Mouse (Mus musculus): Measurements from ENCODE around the gene Acad12. TPM values are rescaled to one million over a fixed set of nuclear protein-coding genes. Genes with fewer than 3 reads are reported as not detected.
A peak's percentile ranks its signal among the peaks of the same experiment; 100 is the strongest.

Acad12 gene
- polyA plus RNA-seq, 1 experiment from 2014 or later = 2.0 TPM

DNA sequence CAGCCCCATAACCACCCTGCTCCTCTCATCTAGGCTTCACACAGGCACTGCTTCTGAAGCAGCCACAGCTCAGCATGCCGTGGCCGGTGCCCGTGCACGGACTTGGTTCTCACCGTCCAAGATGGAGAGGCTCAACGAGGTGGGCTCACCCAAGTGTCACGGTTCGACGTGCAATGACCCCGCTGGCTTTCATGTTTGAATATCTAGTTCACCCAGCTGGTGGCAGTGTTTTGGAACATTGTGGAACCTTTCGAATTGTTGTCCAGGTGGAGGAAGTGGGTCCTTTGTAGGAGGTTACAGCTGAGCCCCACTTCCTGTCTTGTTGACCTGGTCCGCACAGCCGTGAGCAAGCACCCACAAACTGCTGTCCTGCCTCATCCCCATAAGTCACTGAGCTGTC is 44.6 kb downstream of the Acad12 start:
- peaks cover 20% of the 10 kb centered on the region for H3K36me3 ChIP-seq (ENCODE audit: control insufficient read depth, insufficient read depth, low read length)
- 91% methylated on average over 13 of the region's 13 CpGs for WGBS
- no peak overlapping the region for H3K9ac ChIP-seq (ENCODE audit: low read depth, low read length)

DNA sequence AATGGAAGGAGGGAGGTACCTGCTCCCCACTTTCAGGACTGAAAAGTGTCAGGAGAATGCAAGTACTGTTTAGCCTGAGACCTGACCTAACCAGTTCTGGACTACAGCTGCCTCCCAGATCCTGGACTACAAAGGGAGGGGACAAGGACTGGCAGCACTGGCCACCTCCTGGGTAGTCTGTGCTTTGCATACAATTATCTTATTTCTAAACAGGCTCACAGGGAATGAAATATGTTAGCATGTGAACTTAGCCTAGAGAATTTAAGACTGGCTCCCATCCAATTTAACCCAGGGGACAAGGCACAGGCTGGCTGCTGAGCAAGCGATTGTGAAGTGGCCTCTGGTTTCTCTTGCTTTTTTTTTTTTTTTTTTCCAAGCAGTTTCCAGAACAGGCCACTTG is 48.0 kb downstream of the Acad12 start:
- Histone ChIP-seq H3K9ac (ENCODE audit: low read depth, low read length) (no peak overlapping the region), H3K36me3 (ENCODE audit: control insufficient read depth, insufficient read depth, low read length) (peaks cover 18% of the 10 kb centered on the region), H3K27me3 (replicated peaks; ENCODE audit: control insufficient read depth, insufficient read depth, low read length) (no peaks in the 10 kb centered on the region), H3K4me3 (ENCODE audit: low read length) (no peak overlapping the region), H3K4me1 (ENCODE audit: control insufficient read depth, insufficient read depth, low read depth, low read length) (no peaks in the 10 kb centered on the region), H3K4me2 (ENCODE audit: low read length) (no peak overlapping the region), H3K9me3 (ENCODE audit: control insufficient read depth, low read length) (no peaks in the 10 kb centered on the region), H3K27ac (ENCODE audit: low read depth, low read length) (no peak overlapping the region)
- ATAC-seq = no peak
- 65% methylated on average over 1 of the region's 1 CpGs for WGBS

More for the DNA sequence above, 44.6 kb downstream of the Acad12 start:
- Histone ChIP-seq H3K9me3 (ENCODE audit: control insufficient read depth, low read length) (no peaks in the 10 kb centered on the region), H3K27me3 (replicated peaks; ENCODE audit: control insufficient read depth, insufficient read depth, low read length) (no peaks in the 10 kb centered on the region), H3K4me2 (ENCODE audit: low read length) (no peak overlapping the region), H3K4me3 (ENCODE audit: low read length) (no peak overlapping the region), H3K27ac (ENCODE audit: low read depth, low read length) (no peak overlapping the region), H3K4me1 (ENCODE audit: control insufficient read depth, insufficient read depth, low read depth, low read length) (no peaks in the 10 kb centered on the region)
- no peak for ATAC-seq

- Histone ChIP-seq H3K4me1 (ENCODE audit: control insufficient read depth, insufficient read depth, low read depth, low read length) (no peaks in the 10 kb centered on the region), H3K36me3 (ENCODE audit: control insufficient read depth, insufficient read depth, low read length) (peaks cover 16% of the 10 kb centered on the region), H3K4me3 (ENCODE audit: low read length) (no peak overlapping the region), H3K9ac (ENCODE audit: low read depth, low read length) (no peak overlapping the region), H3K27me3 (replicated peaks; ENCODE audit: control insufficient read depth, insufficient read depth, low read length) (no peaks in the 10 kb centered on the region), H3K9me3 (ENCODE audit: control insufficient read depth, low read length) (no peaks in the 10 kb centered on the region), H3K27ac (ENCODE audit: low read depth, low read length) (no peak overlapping the region), H3K4me2 (ENCODE audit: low read length) (no peak overlapping the region)
- 81% methylated on average over 8 of the region's 9 CpGs for WGBS
- no peak for ATAC-seq
These were observed 48.8 kb downstream of the Acad12 start for GRCm38 (mm10) chr5:121569881-121570420.

DNA sequence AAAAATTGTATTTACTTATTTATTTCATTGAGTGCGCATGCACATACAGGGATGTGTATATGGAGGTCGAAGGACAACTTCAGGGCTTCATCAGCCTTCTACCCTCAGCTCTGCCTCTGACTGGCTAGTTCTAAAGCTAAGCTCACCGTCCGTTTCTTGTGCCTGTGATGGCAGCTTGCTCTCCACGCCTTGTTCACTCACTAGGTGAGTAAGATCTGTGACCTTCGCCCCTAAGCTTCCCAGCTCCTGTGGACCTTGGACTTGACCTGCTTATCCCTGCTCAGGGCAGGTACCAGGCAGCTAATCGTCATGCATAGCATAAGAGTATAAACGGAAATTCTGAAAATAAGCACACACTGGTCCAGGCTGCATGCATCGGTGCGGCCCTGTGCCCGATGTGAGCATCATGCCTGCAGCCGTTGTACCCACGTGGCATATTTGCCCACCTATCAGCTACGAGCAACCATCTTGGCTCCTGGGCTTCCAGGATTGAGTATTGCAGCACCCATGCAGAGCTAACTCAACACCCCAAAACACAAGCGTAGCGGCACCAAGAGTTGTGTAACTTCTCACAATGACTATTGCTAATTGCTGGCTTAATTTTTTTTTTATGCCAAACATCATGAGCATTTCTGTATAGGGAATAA is 52.6 kb downstream of the Acad12 start:
- 93% methylated on average over 16 of the region's 16 CpGs for WGBS
- Histone ChIP-seq H3K9me3 (ENCODE audit: control insufficient read depth, low read length) (no peaks in the 10 kb centered on the region), H3K36me3 (ENCODE audit: control insufficient read depth, insufficient read depth, low read length) (peaks cover 6% of the 10 kb centered on the region), H3K27me3 (replicated peaks; ENCODE audit: control insufficient read depth, insufficient read depth, low read length) (no peaks in the 10 kb centered on the region), H3K4me2 (ENCODE audit: low read length) (no peak overlapping the region), H3K27ac (ENCODE audit: low read depth, low read length) (no peak overlapping the region), H3K9ac (ENCODE audit: low read depth, low read length) (no peak overlapping the region), H3K4me1 (ENCODE audit: control insufficient read depth, insufficient read depth, low read depth, low read length) (no peaks in the 10 kb centered on the region), H3K4me3 (ENCODE audit: low read length) (no peak overlapping the region)
- ATAC-seq = no peak

DNA sequence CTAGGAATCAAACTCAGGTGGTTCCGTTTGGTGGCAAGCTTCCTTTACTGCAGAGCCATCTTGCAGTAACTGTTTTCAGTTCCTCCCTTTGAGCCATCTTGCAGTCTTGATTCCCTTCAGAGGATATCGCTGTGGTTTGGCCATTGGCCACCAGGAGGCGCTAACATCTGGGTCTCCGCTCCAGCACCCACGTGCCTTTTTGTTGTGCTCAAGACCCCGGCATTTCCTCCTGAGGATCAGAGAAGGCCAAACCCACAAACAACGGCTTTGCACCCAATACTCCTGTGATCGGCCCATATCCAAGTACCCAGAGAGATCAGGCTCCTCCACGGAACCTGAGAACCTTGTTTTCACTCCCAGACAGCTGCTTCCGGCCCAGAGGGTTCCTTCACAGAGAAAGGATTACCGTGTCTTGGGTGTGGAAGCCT is 54.3 kb downstream of the Acad12 start:
- H3K4me2 ChIP-seq (ENCODE audit: low read length) = peak overlapping the region; percentile 33; the same call in 1 of the 2 replicates
- ATAC-seq = no peak
- H3K27me3 ChIP-seq (replicated peaks; ENCODE audit: control insufficient read depth, insufficient read depth, low read length) = no peaks in the 10 kb centered on the region
- 18% methylated on average over 11 of the region's 11 CpGs for WGBS
- H3K36me3 ChIP-seq (ENCODE audit: control insufficient read depth, insufficient read depth, low read length) = peaks cover 3% of the 10 kb centered on the region; the same call in 1 of the 2 replicates
- H3K4me1 ChIP-seq (ENCODE audit: control insufficient read depth, insufficient read depth, low read depth, low read length) = no peaks in the 10 kb centered on the region
- no peak overlapping the region for H3K4me3 ChIP-seq (ENCODE audit: low read length)
- no peak overlapping the region for H3K27ac ChIP-seq (ENCODE audit: low read depth, low read length)
- H3K9ac ChIP-seq (ENCODE audit: low read depth, low read length) = no peak overlapping the region
- no peaks in the 10 kb centered on the region for H3K9me3 ChIP-seq (ENCODE audit: control insufficient read depth, low read length)

DNA sequence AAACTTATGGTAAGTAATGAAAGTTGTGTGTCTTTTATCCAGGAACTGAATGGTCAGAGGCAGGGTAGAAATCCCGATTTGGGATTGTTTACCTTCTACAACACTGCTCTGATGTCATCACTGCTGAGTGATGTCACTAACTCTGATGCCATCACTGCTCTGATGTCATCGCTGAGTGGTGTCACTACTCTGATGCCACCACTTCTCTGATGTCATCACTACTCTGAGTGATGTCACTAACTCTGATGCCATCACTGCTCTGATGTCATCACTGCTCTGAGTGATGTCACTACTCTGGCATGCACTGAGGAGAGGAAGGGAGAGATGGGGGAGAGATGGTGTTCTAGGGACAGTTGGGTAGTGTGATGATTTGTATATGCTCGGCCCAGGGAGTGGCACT is 56.3 kb downstream of the Acad12 start:
- Histone ChIP-seq H3K36me3 (ENCODE audit: control insufficient read depth, insufficient read depth, low read length) (no peaks in the 10 kb centered on the region), H3K9ac (ENCODE audit: low read depth, low read length) (no peak overlapping the region), H3K27me3 (replicated peaks; ENCODE audit: control insufficient read depth, insufficient read depth, low read length) (no peaks in the 10 kb centered on the region), H3K27ac (ENCODE audit: low read depth, low read length) (no peak overlapping the region), H3K4me2 (ENCODE audit: low read length) (no peak overlapping the region), H3K4me3 (ENCODE audit: low read length) (no peak overlapping the region), H3K4me1 (ENCODE audit: control insufficient read depth, insufficient read depth, low read depth, low read length) (no peaks in the 10 kb centered on the region), H3K9me3 (ENCODE audit: control insufficient read depth, low read length) (no peaks in the 10 kb centered on the region)
- WGBS = 88% methylated on average over 3 of the region's 3 CpGs
- no peak for ATAC-seq

GRCm38 (mm10) chr5:121549196-121549595 is 69.5 kb downstream of the Acad12 start:
- Histone ChIP-seq H3K27ac (ENCODE audit: low read depth, low read length) (no peak overlapping the region), H3K4me2 (ENCODE audit: low read length) (no peak overlapping the region), H3K27me3 (replicated peaks; ENCODE audit: control insufficient read depth, insufficient read depth, low read length) (no peaks in the 10 kb centered on the region), H3K4me1 (ENCODE audit: control insufficient read depth, insufficient read depth, low read depth, low read length) (peaks cover 11% of the 10 kb centered on the region), H3K36me3 (ENCODE audit: control insufficient read depth, insufficient read depth, low read length) (no peaks in the 10 kb centered on the region), H3K4me3 (ENCODE audit: low read length) (no peak overlapping the region), H3K9me3 (ENCODE audit: control insufficient read depth, low read length) (no peaks in the 10 kb centered on the region), H3K9ac (ENCODE audit: low read depth, low read length) (no peak overlapping the region)
- ATAC-seq = no peak
- WGBS = 88% methylated on average over 7 of the region's 7 CpGs

DNA sequence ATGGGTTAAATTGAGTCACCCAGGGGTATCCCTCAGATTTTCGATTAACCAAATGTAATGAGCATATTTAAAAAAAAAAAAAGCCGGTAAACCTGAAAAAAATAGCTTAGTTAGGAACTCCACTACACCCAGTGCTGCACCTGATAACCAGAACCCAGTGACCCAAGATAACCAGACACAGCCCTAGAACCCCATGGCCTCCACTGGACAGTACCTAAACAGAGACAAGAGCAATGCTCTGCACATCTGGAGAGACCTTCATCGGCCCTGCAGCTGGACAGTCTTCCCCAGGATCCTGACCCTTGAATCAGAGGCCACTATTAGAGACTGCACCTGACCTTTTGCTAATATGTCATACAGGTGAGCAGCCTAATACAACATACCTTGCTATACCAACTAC is 71.7 kb downstream of the Acad12 start:
- Histone ChIP-seq H3K9ac (ENCODE audit: low read depth, low read length) (no peak overlapping the region), H3K36me3 (ENCODE audit: control insufficient read depth, insufficient read depth, low read length) (no peaks in the 10 kb centered on the region), H3K4me1 (ENCODE audit: control insufficient read depth, insufficient read depth, low read depth, low read length) (peaks cover 27% of the 10 kb centered on the region), H3K4me3 (ENCODE audit: low read length) (no peak overlapping the region), H3K27ac (ENCODE audit: low read depth, low read length) (no peak overlapping the region), H3K4me2 (ENCODE audit: low read length) (no peak overlapping the region), H3K27me3 (replicated peaks; ENCODE audit: control insufficient read depth, insufficient read depth, low read length) (no peaks in the 10 kb centered on the region), H3K9me3 (ENCODE audit: control insufficient read depth, low read length) (no peaks in the 10 kb centered on the region)
- 95% methylated on average over 3 of the region's 3 CpGs for WGBS
- ATAC-seq = no peak
